Mouse (Mus musculus) stomach, postnatal 0 days (tissue): Measurements from ENCODE around the gene Bsn.

Experiments used
- CTCF ChIP-seq: IDR thresholded peaks from 2 replicates; pipeline ENCODE4 v1.5.1; 2016; ENCODE audit warnings: antibody characterized with exemption, low read depth, mild to moderate bottlenecking, moderate library complexity
- EP300 ChIP-seq: optimal IDR thresholded peaks from 2 replicates; pipeline ENCODE3; 2016; ENCODE audit warnings: antibody characterized with exemption

DNA sequence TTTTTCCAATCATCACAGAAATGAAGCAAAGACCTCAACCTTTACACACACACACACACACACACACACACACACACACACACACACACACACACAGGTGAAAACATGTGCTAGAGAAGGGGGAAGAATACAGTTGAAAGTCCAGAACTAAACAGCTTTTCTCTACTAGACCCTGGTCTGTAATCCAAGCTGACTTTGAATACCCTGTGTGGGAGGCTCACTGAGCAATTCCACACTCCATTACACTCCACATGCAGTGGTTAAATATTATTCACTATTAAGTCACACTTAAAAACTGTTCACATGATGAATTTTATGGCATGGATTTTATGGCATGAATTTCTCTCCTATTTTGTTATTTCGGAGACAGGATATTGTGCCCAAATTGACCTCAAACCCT, 33.4 kb upstream of the Bsn start:
- TF ChIP-seq CTCF (no peak), EP300 (no peak)
